Mouse (Mus musculus): ENCODE measurements at regions not wholly inside any gene's neighbourhood (a gene's known extent, or its start where the extent isn't known, plus 50 kb on each side); places are given as distances from the start of the nearest gene placed in this dataset.

DNA sequence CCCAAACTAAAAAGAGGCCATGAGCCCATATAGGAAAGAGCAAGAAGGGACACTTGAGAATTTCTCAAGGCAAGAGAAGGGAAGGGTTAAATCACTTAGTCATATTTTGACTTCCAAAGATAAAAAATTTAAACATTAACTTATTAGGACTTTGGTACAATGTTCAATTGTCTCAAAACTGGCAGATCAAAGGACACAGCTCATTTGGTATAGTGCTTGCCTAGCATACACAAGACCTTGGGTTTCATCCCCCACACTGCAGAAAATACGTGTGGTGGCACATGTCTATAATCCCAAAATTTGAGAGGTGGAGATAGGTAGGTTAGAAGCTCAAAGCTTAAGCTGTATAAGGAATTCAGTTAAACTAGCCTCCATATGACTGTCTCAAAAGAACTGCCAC, 658.4 kb upstream of the Pfkp start:
- no peak for DNase-seq (ENCODE audit: low read depth)
- no peak for TF ChIP-seq POLR2A (IDR thresholded peaks at IDR 0.05; ENCODE audit: borderline replicate concordance, extremely low read depth, insufficient read depth, insufficient read length, poor library complexity, severe bottlenecking)
- TF ChIP-seq CTCF (IDR thresholded peaks at IDR 0.05; ENCODE audit: borderline replicate concordance, extremely low read depth, insufficient read depth, insufficient read length), result no peak

DNA sequence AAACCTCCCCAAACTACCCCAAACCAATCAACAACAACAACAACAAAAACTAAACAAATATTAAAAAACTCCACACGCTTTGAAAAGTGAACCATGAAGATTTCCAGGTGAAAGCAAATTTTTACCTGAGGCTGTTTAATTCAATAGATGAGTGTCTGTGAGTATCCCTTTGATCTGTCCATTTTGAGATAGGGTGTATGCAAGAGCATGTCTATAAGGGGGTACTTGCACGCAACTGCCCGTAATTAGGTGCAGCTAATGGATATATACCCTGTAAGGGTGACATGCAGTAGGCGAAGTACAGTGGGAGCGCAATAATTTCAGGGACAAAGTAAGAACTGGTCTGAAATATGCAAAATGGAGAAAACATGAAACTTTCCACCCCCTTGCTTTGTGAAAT, 658.8 kb upstream of the Pfkp start:
- TF ChIP-seq CTCF (IDR thresholded peaks at IDR 0.05; ENCODE audit: borderline replicate concordance, extremely low read depth, insufficient read depth, insufficient read length), result no peak
- no peak for TF ChIP-seq POLR2A (IDR thresholded peaks at IDR 0.05; ENCODE audit: borderline replicate concordance, extremely low read depth, insufficient read depth, insufficient read length, poor library complexity, severe bottlenecking)
- no peak for DNase-seq (ENCODE audit: low read depth)

DNA sequence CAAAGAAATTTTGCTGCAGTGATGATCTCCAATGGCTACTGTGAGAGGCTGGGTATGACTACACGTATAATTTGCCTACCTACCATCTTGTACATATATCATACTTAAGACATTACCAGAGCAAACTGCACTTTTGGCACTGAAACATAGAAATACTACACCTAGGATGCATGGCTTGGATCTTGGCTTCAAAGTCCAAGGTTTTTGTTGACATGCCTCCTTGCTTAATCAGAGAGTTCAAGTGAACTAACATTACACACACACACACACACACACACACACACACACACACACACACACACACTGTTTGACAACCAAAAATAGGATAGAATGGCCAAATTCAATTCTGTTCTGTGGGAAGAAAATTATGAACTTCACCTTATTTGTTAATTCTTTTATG, 664.9 kb upstream of the Pfkp start:
- no peak for DNase-seq (ENCODE audit: low read depth)
- TF ChIP-seq CTCF (IDR thresholded peaks at IDR 0.05; ENCODE audit: borderline replicate concordance, extremely low read depth, insufficient read depth, insufficient read length), result no peak
- no peak for TF ChIP-seq POLR2A (IDR thresholded peaks at IDR 0.05; ENCODE audit: borderline replicate concordance, extremely low read depth, insufficient read depth, insufficient read length, poor library complexity, severe bottlenecking)

DNA sequence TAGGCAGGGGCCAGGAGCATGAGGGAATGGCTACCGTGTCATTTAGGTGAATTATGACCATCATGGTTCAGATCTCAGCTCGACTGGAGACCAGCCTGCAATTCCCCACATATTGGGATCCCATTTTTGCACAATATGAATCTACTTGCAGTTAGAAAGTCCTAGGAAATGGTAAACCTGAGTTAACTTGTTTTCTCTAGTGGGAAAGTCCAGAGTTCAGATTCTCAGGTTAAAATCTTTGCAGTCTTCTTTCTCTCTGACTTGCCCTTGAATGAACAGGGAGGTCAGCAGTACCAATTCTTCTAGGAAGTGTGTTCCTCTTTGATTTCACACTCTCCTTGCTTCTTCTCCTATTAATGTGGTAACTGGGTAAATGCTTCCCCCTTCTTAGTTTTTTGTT, 681.6 kb upstream of the Pfkp start:
- no peak for DNase-seq (ENCODE audit: low read depth)
- TF ChIP-seq POLR2A (IDR thresholded peaks at IDR 0.05; ENCODE audit: borderline replicate concordance, extremely low read depth, insufficient read depth, insufficient read length, poor library complexity, severe bottlenecking) (no peak), CTCF (IDR thresholded peaks at IDR 0.05; ENCODE audit: borderline replicate concordance, extremely low read depth, insufficient read depth, insufficient read length) (no peak)

DNA sequence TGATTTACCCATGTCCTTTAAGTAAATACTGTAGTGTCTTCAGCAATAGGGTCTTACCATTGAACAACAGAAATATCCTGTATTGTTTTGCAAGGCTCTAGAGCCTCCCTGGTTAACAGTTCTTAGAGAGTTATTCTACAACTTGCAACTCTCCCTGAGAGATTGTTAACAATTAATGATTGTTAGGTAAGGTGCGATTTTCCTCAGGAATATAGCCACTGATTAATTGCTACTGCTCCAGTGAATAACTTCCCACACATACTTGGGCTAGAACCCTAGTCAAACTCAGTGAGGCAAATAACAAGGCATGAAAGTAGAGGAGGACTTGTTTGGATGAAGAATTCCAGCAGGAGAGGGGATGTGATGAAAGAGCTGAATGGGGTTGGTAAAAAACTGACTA, 697.2 kb upstream of the Pfkp start:
- no peak for DNase-seq (ENCODE audit: low read depth)

DNA sequence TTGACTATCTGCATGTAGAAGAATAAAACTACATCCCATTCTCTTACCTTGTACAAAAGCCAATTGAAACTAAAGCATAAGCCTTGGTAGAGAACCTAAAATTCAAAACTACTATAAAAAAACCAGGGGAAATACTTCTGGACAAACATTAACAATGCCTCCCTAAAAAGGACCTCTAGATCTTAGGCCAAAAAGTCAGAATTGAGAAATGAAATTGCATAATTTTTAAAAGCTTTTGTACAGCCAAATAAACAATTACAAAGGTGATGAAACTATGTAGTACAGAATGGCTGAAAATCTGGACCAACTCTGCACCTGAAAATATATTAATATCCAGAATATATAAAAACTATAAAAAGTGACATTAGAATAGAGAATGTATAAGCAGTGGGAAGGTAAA, 699.9 kb upstream of the Pfkp start:
- no peak for TF ChIP-seq CTCF (IDR thresholded peaks at IDR 0.05; ENCODE audit: borderline replicate concordance, extremely low read depth, insufficient read depth, insufficient read length)
- TF ChIP-seq POLR2A (IDR thresholded peaks at IDR 0.05; ENCODE audit: borderline replicate concordance, extremely low read depth, insufficient read depth, insufficient read length, poor library complexity, severe bottlenecking), result no peak
- no peak for DNase-seq (ENCODE audit: low read depth)

More for the DNA sequence above, 697.2 kb upstream of the Pfkp start:
- TF ChIP-seq CTCF (IDR thresholded peaks at IDR 0.05; ENCODE audit: borderline replicate concordance, extremely low read depth, insufficient read depth, insufficient read length), result no peak
- TF ChIP-seq POLR2A (IDR thresholded peaks at IDR 0.05; ENCODE audit: borderline replicate concordance, extremely low read depth, insufficient read depth, insufficient read length, poor library complexity, severe bottlenecking), result no peak

DNA sequence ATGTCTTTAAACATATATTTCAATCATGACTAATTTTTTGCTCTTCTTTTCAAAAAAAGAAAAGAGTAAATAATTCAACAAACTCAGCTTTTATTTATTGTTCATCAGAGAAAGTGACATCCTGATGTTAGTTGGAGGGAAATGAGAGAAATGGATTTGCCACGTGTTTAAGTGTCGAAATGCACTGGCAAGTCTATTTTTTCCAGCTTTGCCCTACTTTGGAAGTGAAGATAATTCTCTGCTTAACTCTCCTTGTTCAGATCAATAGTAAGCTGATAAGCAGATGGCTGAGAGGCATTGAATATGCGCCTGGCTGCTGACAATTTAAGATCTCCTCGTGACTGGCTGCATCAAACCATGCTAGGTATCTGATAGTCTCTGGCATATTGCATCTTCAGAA, 704.4 kb upstream of the Pfkp start:
- no peak for TF ChIP-seq POLR2A (IDR thresholded peaks at IDR 0.05; ENCODE audit: borderline replicate concordance, extremely low read depth, insufficient read depth, insufficient read length, poor library complexity, severe bottlenecking)
- TF ChIP-seq CTCF (IDR thresholded peaks at IDR 0.05; ENCODE audit: borderline replicate concordance, extremely low read depth, insufficient read depth, insufficient read length), result no peak
- peak; percentile 38 for DNase-seq (ENCODE audit: low read depth)

DNA sequence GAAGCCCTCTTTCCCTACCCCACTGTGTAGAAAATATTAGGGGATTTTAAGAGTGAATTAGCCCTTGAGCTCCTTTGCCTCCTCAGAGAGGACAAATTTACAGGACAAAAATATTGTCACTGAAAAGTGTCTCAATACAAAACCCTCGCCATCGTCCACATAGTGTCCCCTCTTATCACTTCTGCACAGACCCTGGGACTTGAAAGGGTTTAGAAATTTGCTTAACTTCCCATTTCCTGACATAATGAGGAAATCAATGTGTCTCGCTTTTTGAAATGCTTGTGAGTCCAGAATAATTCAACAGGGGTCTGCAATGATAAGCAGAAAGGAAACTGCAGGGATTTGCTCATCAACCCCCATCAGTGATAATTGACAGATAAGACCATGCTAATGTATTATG, 708.5 kb upstream of the Pfkp start:
- peak; percentile 52 for DNase-seq (ENCODE audit: low read depth)
- TF ChIP-seq CTCF (IDR thresholded peaks at IDR 0.05; ENCODE audit: borderline replicate concordance, extremely low read depth, insufficient read depth, insufficient read length) (no peak), POLR2A (IDR thresholded peaks at IDR 0.05; ENCODE audit: borderline replicate concordance, extremely low read depth, insufficient read depth, insufficient read length, poor library complexity, severe bottlenecking) (no peak)

DNA sequence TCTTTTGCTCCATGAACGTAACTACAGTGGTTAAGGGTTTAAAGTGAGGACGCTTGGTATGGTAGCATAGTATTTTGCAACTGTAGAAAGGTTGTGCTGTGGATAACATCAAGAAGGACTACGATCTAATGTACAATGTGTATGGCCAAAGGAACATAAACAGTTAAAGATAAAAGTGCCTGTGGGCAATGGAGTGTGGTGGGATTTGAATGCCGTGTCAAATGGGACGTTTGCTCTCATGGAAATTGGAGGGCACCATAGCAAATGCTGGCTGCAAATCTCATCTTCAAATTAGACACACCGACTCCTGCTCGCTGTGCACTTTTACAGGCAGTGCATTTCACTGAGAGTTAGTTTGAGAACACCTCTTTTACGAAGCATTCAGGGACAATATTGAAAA, 725.0 kb upstream of the Pfkp start:
- peak; percentile 54 for DNase-seq (ENCODE audit: low read depth)
- TF ChIP-seq POLR2A (IDR thresholded peaks at IDR 0.05; ENCODE audit: borderline replicate concordance, extremely low read depth, insufficient read depth, insufficient read length, poor library complexity, severe bottlenecking) (no peak), CTCF (IDR thresholded peaks at IDR 0.05; ENCODE audit: borderline replicate concordance, extremely low read depth, insufficient read depth, insufficient read length) (no peak)

DNA sequence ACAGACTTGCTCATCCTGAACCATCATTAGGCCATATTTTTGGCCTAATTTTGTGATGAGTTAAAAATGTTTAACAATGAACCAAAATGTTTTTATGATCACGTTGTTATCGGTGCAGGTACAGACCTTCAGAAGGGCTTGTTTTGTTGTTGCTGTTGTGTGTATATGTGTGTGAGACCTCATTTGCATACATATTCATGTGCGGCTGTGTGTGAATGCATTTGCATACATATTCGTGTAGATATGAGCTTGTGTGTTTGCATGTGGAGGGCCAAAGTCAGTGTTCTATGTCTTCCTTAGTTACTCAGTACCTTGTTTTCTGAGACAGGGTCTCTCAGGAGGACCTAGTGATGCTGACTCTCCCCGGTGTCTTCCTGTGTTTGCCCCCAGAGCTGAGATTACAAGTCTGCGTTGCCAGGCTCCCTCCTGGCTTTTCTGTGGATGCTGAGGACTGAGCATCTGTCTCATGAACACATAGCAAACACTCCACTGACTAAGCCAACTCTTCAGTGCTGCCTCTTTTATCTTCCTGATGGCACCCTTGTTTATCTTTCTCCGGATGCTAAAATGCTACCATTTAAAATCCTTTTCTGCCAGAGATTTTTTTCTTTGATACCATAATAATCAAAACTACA, 726.5 kb upstream of the Pfkp start:
- DNase-seq (ENCODE audit: low read depth), result peak; percentile 60
- TF ChIP-seq POLR2A (IDR thresholded peaks at IDR 0.05; ENCODE audit: borderline replicate concordance, extremely low read depth, insufficient read depth, insufficient read length, poor library complexity, severe bottlenecking), result no peak
- TF ChIP-seq CTCF (IDR thresholded peaks at IDR 0.05; ENCODE audit: borderline replicate concordance, extremely low read depth, insufficient read depth, insufficient read length), result no peak

DNA sequence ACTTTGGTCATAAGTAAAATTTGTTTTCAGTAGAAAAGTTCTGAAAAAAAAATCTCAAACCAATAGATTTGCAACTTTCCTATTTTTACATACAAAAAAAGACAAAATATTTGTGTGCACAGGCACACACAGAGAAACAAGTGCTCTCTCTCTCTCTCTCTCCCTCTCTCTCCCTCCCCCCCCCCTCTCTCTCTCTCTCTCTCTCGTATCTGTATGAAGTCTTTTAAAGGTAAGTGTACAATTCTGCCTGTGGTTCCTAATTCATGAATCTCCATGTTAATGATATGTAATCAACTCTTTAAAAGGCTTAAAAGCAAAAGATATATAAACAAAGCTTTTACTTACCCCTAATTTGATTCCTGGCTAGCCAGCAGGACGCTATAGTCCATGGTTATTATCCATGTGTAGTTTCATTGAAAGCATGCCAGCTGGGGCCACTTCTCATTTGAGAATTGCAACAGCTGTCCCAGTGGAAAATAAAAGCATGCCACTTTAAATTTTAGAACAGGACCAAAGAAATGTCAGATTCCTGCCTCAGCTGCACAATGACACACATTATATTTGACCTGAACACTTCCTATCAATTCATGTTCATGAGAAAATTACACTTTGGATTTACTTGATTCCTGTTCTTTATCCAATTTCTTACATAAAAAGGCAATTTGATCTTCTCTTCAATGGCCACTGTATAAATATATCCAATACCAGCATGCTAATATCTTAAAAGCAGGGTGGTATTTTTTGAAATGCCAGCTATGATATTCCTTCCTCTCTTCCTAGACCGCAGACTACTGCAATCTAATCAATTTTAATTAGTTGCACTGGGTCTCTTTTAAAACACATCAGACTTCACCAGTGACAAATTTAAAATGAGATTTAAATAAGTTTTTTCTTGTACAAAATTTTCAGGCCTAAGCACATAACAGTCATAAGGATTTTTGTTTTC, 766.0 kb upstream of the Pfkp start:
- TF ChIP-seq POLR2A (IDR thresholded peaks at IDR 0.05; ENCODE audit: borderline replicate concordance, extremely low read depth, insufficient read depth, insufficient read length, poor library complexity, severe bottlenecking) (no peak), CTCF (IDR thresholded peaks at IDR 0.05; ENCODE audit: borderline replicate concordance, extremely low read depth, insufficient read depth, insufficient read length) (no peak)
- peak; percentile 84 for DNase-seq (ENCODE audit: low read depth)
